Mouse (Mus musculus) spleen, adult 2 months (tissue): Measurements from ENCODE around the gene Tmem104.

Source experiments
- CTCF ChIP-seq: fragments of 200-500 bp; IDR thresholded peaks from 2 replicates; pipeline ENCODE4 v1.5.1; 2011; ENCODE audit warnings: mild to moderate bottlenecking, inconsistent platforms; ENCODE audit not compliant: insufficient read depth, insufficient read length, insufficient replicate concordance; ENCODE audit errors: extremely low read depth
- POLR2A ChIP-seq: fragments of 200-500 bp; IDR thresholded peaks from 2 replicates; pipeline ENCODE4 v1.6.1; 2011; ENCODE audit warnings: low read depth, low read length, inconsistent platforms

DNA sequence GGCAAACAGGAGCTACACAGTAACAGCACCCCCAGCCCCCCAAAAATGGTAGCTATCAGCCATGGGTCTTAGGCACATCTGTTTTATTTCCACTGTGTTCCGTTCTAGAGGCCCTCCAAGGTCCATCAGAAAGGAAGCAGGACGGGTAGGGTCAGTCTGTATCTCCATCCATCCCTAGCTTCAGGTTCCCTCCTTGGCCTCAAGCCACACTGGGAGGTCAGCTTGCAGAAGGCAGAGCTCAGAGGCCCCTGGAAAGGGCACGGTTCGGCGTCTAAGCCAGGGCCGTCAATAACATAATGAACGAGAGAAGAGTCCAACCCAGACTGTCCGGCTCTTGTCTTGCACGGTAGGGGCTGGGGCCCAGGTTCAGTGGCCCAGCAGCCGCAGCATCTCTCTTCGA is 80.7 kb downstream of the Tmem104 start:
- TF ChIP-seq CTCF, result no peak
- no peak for TF ChIP-seq POLR2A
